Mouse (Mus musculus): ENCODE results near the gene Ttc29. TPM values are rescaled to one million over a fixed set of nuclear protein-coding genes. Genes with fewer than 3 reads are reported as not detected.
A peak's percentile ranks its signal among the peaks of the same experiment; 100 is the strongest.

The Ttc29 gene
- total RNA-seq, 2 experiments from 2014 or later, result not detected

- H3K27ac ChIP-seq, result no peak overlapping the region
- no peak for TF ChIP-seq CTCF (IDR thresholded peaks at IDR 0.05)
- no peak overlapping the region for H3K4me3 ChIP-seq
- intact Hi-C loops (cut with DNase I), result no loop called here
- peak; percentile 61 for DNase-seq
Observed at GRCm38 (mm10) chr8:78290274-78290673, 77.2 kb downstream of the Ttc29 start.

DNA sequence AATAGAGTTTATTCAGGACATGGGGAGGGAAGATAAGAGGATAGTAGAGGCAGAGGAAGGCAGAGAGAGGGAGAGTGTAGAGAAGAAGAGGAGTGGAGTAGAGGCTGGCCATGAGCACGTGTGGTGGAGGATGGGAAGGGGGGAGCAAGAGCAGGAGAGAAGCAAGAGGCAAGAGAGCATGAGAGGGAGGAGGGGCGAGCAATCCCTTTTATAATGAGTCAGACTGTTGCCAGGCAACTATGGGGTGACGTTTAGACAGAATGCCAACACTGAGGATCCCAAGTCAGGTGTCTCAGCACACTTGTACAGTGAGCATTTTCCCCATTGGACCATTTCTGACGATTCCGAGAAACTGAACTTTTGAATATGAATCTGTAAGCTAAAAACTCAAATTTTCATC is 82.4 kb downstream of the Ttc29 start:
- Histone ChIP-seq H3K27ac (no peak overlapping the region), H3K4me3 (no peak overlapping the region)
- DNase-seq, result no peak
- no peak for TF ChIP-seq CTCF (IDR thresholded peaks at IDR 0.05)
- intact Hi-C loops (cut with DNase I), result no loop called here

DNA sequence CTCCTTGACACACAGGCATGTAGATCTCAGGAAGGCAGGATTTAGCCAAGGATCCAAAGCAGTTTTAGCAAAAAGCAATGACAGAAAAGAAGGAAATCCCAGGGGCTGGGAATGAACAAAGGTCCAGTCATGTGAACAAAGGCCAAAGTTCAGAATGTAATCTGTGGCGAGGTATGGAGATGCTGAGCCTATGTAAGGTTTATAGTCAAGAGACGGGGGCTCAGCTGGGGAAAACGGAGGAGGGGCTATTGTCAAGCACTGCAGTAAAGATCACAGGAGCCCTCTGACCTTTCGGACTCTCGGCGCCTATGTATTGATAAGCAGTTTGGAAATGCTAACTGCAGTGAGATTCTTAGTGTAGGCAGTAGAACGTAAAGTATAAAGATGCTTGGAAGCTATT is 90.5 kb downstream of the Ttc29 start:
- intact Hi-C loops (cut with DNase I), result no loop called here
- H3K4me3 ChIP-seq, result no peak overlapping the region
- DNase-seq, result no peak
- no peak overlapping the region for H3K27ac ChIP-seq
- TF ChIP-seq CTCF (IDR thresholded peaks at IDR 0.05), result no peak

GRCm38 (mm10) chr8:78306604-78307003 is 93.5 kb downstream of the Ttc29 start:
- Histone ChIP-seq H3K4me3 (no peak overlapping the region), H3K27ac (no peak overlapping the region)
- TF ChIP-seq CTCF (IDR thresholded peaks at IDR 0.05), result no peak
- intact Hi-C loops (cut with DNase I), result no loop called here
- no peak for DNase-seq

GRCm38 (mm10) chr8:78307131-78307530 is 94.0 kb downstream of the Ttc29 start:
- no peak overlapping the region for H3K4me3 ChIP-seq
- intact Hi-C loops (cut with DNase I), result no loop called here
- TF ChIP-seq CTCF (IDR thresholded peaks at IDR 0.05), result no peak
- no peak for DNase-seq
- H3K27ac ChIP-seq, result no peak overlapping the region

DNA sequence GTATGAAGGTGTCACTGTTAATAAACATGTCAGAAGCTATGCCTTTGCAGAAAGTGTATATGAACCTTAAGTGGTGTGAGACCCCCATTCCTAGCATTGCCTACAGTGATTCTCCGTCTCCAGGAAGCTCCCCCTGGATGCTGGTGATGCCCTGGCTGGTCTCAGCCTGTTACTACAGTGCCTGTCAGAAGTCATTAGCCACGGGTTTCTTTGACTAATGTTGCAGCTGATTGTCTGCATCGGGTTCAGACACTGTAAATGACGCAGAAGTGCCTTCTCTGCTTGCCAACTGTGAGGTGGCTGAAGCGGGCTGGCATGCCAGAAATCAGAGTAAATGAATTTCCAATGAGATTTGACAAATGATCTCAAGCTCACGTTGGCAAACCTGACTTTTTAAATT is 96.4 kb downstream of the Ttc29 start:
- no peak overlapping the region for H3K4me3 ChIP-seq
- TF ChIP-seq CTCF (IDR thresholded peaks at IDR 0.05), result no peak
- intact Hi-C loops (cut with DNase I), result no loop called here
- DNase-seq, result no peak
- no peak overlapping the region for H3K27ac ChIP-seq

DNA sequence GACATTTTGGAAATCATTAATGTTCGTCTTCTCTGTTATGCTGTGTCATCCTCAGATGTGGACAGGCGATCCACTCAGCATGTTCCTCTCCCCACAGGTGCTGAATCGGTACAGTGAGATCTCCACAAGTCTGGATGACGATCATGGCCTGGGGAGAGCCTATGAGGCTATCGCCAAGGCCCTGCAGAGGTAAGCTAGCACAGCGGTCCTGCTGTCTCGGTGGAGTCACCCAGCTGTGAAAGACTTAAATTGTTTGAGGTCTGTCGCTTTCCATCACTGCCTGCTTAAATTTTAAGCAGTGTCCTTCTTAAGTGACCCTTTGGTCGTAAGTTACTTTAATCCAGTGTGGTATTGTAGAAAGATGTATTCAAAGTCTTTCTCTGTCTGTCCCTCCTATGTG is 102.5 kb downstream of the Ttc29 start:
- no peak for TF ChIP-seq CTCF (IDR thresholded peaks at IDR 0.05)
- H3K27ac ChIP-seq, result no peak overlapping the region
- DNase-seq, result no peak
- H3K4me3 ChIP-seq, result no peak overlapping the region
- intact Hi-C loops (cut with DNase I), result no loop called here

DNA sequence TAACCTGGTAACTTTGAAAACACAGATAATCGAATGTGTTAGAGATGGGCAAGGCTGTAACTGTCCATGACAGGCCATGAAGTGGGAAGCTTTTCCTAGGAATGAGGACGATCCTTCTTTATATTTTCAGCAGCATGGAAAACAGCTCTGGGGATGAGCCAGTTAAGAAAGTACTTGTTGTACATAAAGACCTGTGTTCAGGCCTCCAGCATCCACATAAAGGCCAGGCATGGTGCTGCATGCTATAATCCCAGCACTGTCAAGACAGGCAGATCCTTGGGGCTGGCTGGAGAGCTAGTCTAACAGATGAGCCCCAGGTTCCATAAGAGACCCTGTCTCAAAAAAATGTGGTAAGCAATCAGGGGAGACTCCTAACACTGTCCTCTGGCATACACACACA is 104.6 kb downstream of the Ttc29 start:
- no peak for DNase-seq
- TF ChIP-seq CTCF (IDR thresholded peaks at IDR 0.05), result no peak
- Histone ChIP-seq H3K4me3 (no peak overlapping the region), H3K27ac (no peak overlapping the region)
- intact Hi-C loops (cut with DNase I), result no loop called here

- DNase-seq, result no peak
- intact Hi-C loops (cut with DNase I), result no loop called here
- H3K4me3 ChIP-seq, result no peak overlapping the region
- no peak for TF ChIP-seq CTCF (IDR thresholded peaks at IDR 0.05)
- no peak overlapping the region for H3K27ac ChIP-seq
Observed at GRCm38 (mm10) chr8:78323391-78323790, 110.3 kb downstream of the Ttc29 start.

GRCm38 (mm10) chr8:78340689-78341529 is 127.8 kb downstream of the Ttc29 start:
- no peak overlapping the region for H3K4me3 ChIP-seq
- H3K27ac ChIP-seq, result no peak overlapping the region
- peak; percentile 29 for DNase-seq
- intact Hi-C loops (cut with DNase I), result no loop called here
- no peak for TF ChIP-seq CTCF (IDR thresholded peaks at IDR 0.05)

DNA sequence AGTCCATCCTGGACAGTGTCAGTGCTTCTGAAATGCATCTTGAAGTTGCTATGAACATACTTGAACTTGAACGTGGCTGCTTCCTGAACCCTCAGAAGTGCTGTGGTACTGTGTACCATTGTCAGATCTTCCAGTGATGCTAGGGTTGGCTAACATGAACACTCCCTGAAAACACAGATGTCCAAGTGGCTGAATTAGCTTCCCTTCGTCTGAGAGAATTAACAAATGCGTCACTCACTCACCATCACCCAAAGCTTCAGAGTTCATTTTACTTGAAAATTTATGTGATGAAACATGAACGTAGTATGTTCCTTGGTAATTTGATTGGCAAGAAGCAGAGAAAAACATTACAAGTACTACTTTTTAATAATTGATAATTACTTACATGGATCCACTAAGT is 129.1 kb downstream of the Ttc29 start:
- DNase-seq, result no peak
- no peak for TF ChIP-seq CTCF (IDR thresholded peaks at IDR 0.05)
- no peak overlapping the region for H3K4me3 ChIP-seq
- intact Hi-C loops (cut with DNase I), result no loop called here
- no peak overlapping the region for H3K27ac ChIP-seq

GRCm38 (mm10) chr8:78344006-78344405 is 130.9 kb downstream of the Ttc29 start:
- DNase-seq, result no peak
- Histone ChIP-seq H3K4me3 (no peak overlapping the region), H3K27ac (no peak overlapping the region)
- TF ChIP-seq CTCF (IDR thresholded peaks at IDR 0.05), result no peak
- intact Hi-C loops (cut with DNase I), result no loop called here

GRCm38 (mm10) chr8:78345705-78346104 is 132.6 kb downstream of the Ttc29 start:
- TF ChIP-seq CTCF (IDR thresholded peaks at IDR 0.05), result no peak
- intact Hi-C loops (cut with DNase I), result no loop called here
- no peak overlapping the region for H3K4me3 ChIP-seq
- no peak overlapping the region for H3K27ac ChIP-seq
- DNase-seq, result no peak

- no peak overlapping the region for H3K4me3 ChIP-seq
- no peak for DNase-seq
- intact Hi-C loops (cut with DNase I), result no loop called here
- no peak for TF ChIP-seq CTCF (IDR thresholded peaks at IDR 0.05)
- H3K27ac ChIP-seq, result no peak overlapping the region
Observed at GRCm38 (mm10) chr8:78346131-78346621, 133.1 kb downstream of the Ttc29 start.
